In the genomic region with DNA sequence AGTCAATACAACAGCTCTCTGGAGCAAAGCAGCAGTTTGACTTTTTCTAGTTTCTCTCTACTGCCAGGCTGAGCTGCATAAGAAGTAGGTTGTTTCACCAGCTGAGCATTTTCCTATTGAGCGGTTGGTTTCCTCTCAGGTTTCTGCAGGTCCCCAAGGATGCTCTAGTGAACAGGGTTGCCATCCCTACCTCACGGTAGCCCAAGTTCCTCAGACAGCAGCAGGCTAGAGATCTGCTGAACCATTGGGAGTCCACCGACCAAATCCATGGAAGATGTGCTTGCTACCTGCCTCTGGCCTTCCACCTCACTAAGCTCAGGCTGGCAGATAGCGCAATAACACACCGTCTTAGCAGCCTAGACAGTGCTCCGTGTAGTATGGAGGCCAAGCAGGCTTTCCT, we compare ENCODE assay signal across 27 mouse cellular contexts.
DNase-seq lines count a peak whose midpoint lies in the region; ATAC-seq and TF ChIP-seq lines count a peak whose summit lies in the region.
"Had no signal": no experiment of that assay in that cellular context is flagged by ENCODE, and none has a peak within 500 bp of the region (broad histone marks: within the 10 kb centered on the region; RNA-seq: fewer than 3 reads in every experiment).

No protein-coding gene starts in this region.

- 95% methylated on average over 6 of the region's 6 CpGs for WGBS in forebrain, embryonic 11.5 days
- WGBS in forebrain, embryonic 13.5 days, result 93% methylated on average over 6 of the region's 6 CpGs

- no peaks in the 10 kb centered on the region for H3K36me3 ChIP-seq in forebrain, embryonic 11.5 days (ENCODE audit: control insufficient read depth, insufficient read depth, low read length)
- no peaks in the 10 kb centered on the region for H3K36me3 ChIP-seq in forebrain, embryonic 13.5 days (ENCODE audit: poor library complexity, severe bottlenecking)
- H3K36me3 ChIP-seq: embryonic facial prominence, embryonic 12.5 days; embryonic facial prominence, embryonic 15.5 days; forebrain, embryonic 12.5 days; heart, embryonic 10.5 days; heart, embryonic 13.5 days; hindbrain, embryonic 12.5 days; hindbrain, embryonic 15.5 days; intestine, embryonic 15.5 days had no signal

- H3K27me3 ChIP-seq in forebrain, embryonic 11.5 days (ENCODE audit: control insufficient read depth, insufficient read depth, low read length), result no peaks in the 10 kb centered on the region
- H3K27me3 ChIP-seq in forebrain, embryonic 13.5 days, result no peaks in the 10 kb centered on the region
- H3K27me3 ChIP-seq: embryonic facial prominence, embryonic 12.5 days; embryonic facial prominence, embryonic 15.5 days; forebrain, embryonic 12.5 days; heart, embryonic 13.5 days; hindbrain, embryonic 12.5 days; hindbrain, embryonic 15.5 days; intestine, embryonic 15.5 days had no signal

- no peak overlapping the region for H3K27ac ChIP-seq in forebrain, embryonic 11.5 days (ENCODE audit: low read depth, low read length)
- H3K27ac ChIP-seq in forebrain, embryonic 13.5 days, result no peak overlapping the region
- H3K27ac ChIP-seq in left cerebral cortex, adult 2 months, result peak overlapping the region; percentile 80
- peak overlapping the region; percentile 4; the same call in 1 of the 2 replicates for H3K27ac ChIP-seq in cortical plate, adult 2 months (ENCODE audit: insufficient read depth, low read length)
- H3K27ac ChIP-seq: embryonic facial prominence, embryonic 12.5 days; embryonic facial prominence, embryonic 15.5 days; forebrain, embryonic 12.5 days; heart, embryonic 10.5 days; heart, embryonic 13.5 days; hindbrain, embryonic 12.5 days; hindbrain, embryonic 15.5 days; intestine, embryonic 15.5 days had no signal

- H3K4me3 ChIP-seq in forebrain, embryonic 11.5 days (ENCODE audit: low read depth, low read length), result no peak overlapping the region
- H3K4me3 ChIP-seq in forebrain, embryonic 13.5 days, result no peak overlapping the region
- H3K4me3 ChIP-seq in left cerebral cortex, adult 2 months, result no peak overlapping the region
- H3K4me3 ChIP-seq in cortical plate, adult 2 months (ENCODE audit: insufficient read depth, low read length), result no peak overlapping the region
- H3K4me3 ChIP-seq: embryonic facial prominence, embryonic 12.5 days; embryonic facial prominence, embryonic 15.5 days; forebrain, embryonic 12.5 days; heart, embryonic 10.5 days; heart, embryonic 13.5 days; hindbrain, embryonic 12.5 days; hindbrain, embryonic 15.5 days; intestine, embryonic 15.5 days had no signal

- no peak overlapping the region for H3K4me2 ChIP-seq in forebrain, embryonic 11.5 days (ENCODE audit: low read depth, low read length, severe bottlenecking)
- no peak overlapping the region for H3K4me2 ChIP-seq in forebrain, embryonic 13.5 days
- H3K4me2 ChIP-seq: embryonic facial prominence, embryonic 12.5 days; embryonic facial prominence, embryonic 15.5 days; forebrain, embryonic 12.5 days; heart, embryonic 13.5 days; hindbrain, embryonic 12.5 days; hindbrain, embryonic 15.5 days; intestine, embryonic 15.5 days had no signal

- intact Hi-C loops in left cerebral cortex, adult 2 months (cut with DNase I), result loop anchor here (5.0 kb wide), 1 partner anchor 52 kb away; no protein-coding TSS in a partner anchor
- intact Hi-C loops in left cerebral cortex, postnatal 25 days (cut with DNase I), result loop anchor here (5.0 kb wide), 1 partner anchor 147 kb away; no protein-coding TSS in a partner anchor

- DNase-seq in forebrain, embryonic 11.5 days (ENCODE audit: low spot score), result peak; percentile 27
- peak; percentile 64 for DNase-seq in heart, adult 11 months
- no peak for DNase-seq in heart, adult 9 months (ENCODE audit: low spot score in 2 of 2)
- no peak for DNase-seq in left cerebral cortex, adult 2 months (ENCODE audit: extremely low spot score in 1 of 2, low spot score in 2 of 2)
- no peak for DNase-seq in left cerebral cortex, postnatal 25 days (ENCODE audit: low spot score in 2 of 2)
- DNase-seq in adrenal gland, postnatal 10 days, result no peak
- DNase-seq: adrenal gland, adult 8-10 months; adrenal gland, postnatal 36 days; cerebellum, adult 18-20 months; cerebellum, adult 9-10 months; cerebellum, postnatal 14 days; gastrocnemius, postnatal 10 days; heart, adult 18-20 months; heart, postnatal 14 days; heart, postnatal 4 days had no signal

- H3K9ac ChIP-seq in forebrain, embryonic 11.5 days (ENCODE audit: low read length), result no peak overlapping the region
- no peak overlapping the region for H3K9ac ChIP-seq in forebrain, embryonic 13.5 days
- H3K9ac ChIP-seq: embryonic facial prominence, embryonic 12.5 days; embryonic facial prominence, embryonic 15.5 days; forebrain, embryonic 12.5 days; heart, embryonic 13.5 days; hindbrain, embryonic 12.5 days; hindbrain, embryonic 15.5 days; intestine, embryonic 15.5 days had no signal

- no peak for TF ChIP-seq POLR2A in cortical plate, adult 2 months (IDR thresholded peaks at IDR 0.05; ENCODE audit: extremely low read depth, insufficient read depth, low read length)

- no peaks in the 10 kb centered on the region for H3K9me3 ChIP-seq in forebrain, embryonic 11.5 days (ENCODE audit: control insufficient read depth, low read length)
- H3K9me3 ChIP-seq in forebrain, embryonic 13.5 days (replicated peaks), result no peaks in the 10 kb centered on the region
- H3K9me3 ChIP-seq: embryonic facial prominence, embryonic 12.5 days; embryonic facial prominence, embryonic 15.5 days; forebrain, embryonic 12.5 days; heart, embryonic 10.5 days; heart, embryonic 13.5 days; hindbrain, embryonic 12.5 days; hindbrain, embryonic 15.5 days; intestine, embryonic 15.5 days had no signal

- no peak for ATAC-seq in forebrain, embryonic 11.5 days (replicated peaks; ENCODE audit: low FRiP score)
- ATAC-seq in forebrain, embryonic 13.5 days, result no peak
- ATAC-seq: activated CD4-positive, CD25-positive, alpha-beta regulatory T cell, adult 4 months; forebrain, embryonic 16.5 days; intestine, embryonic 15.5 days had no signal

- TF ChIP-seq CTCF in left cerebral cortex, adult 2 months (IDR thresholded peaks at IDR 0.05), result no peak
- no peak for TF ChIP-seq CTCF in cortical plate, adult 2 months (IDR thresholded peaks at IDR 0.05; ENCODE audit: extremely low read depth, insufficient read depth, low read length)

- H3K4me1 ChIP-seq in forebrain, embryonic 11.5 days (replicated peaks; ENCODE audit: control insufficient read depth, insufficient read depth, low read length), result no peaks in the 10 kb centered on the region
- peaks cover 17% of the 10 kb centered on the region for H3K4me1 ChIP-seq in forebrain, embryonic 13.5 days
- peaks cover 25% of the 10 kb centered on the region for H3K4me1 ChIP-seq in cortical plate, adult 2 months (ENCODE audit: control insufficient read depth, insufficient read depth, low read length)

Comparison
In these comparisons a context has a peak if more than half of its experiments do, and no peak if none do; other contexts are left out.
1. DNase-seq: peak in forebrain, embryonic 11.5 days (single experiment) and heart, adult 11 months (single experiment); none in heart, adult 9 months (0 of 2), left cerebral cortex, adult 2 months (0 of 2), left cerebral cortex, postnatal 25 days (0 of 2) and adrenal gland, postnatal 10 days (single experiment).
2. H3K27ac ChIP-seq: peak in left cerebral cortex, adult 2 months (single experiment) and cortical plate, adult 2 months (single experiment); none in forebrain, embryonic 11.5 days (single experiment) and forebrain, embryonic 13.5 days (single experiment).